Mouse (Mus musculus) stomach, postnatal 0 days (tissue): ENCODE results near the gene Asic3. TPM values are rescaled to one million over a fixed set of nuclear protein-coding genes. Genes with fewer than 3 reads are reported as not detected.
A peak's percentile ranks its signal among the peaks of the same experiment; 100 is the strongest.

Source experiments
- ATAC-seq: fragments of 200-750 bp; cut with Nextera tagmentation; 2 replicates; pipeline ENCODE4 v1.8.0; 2017; ENCODE audit not compliant: low FRiP score, low TSS enrichment
- DNase-seq: peaks from one replicate; pipeline ENCODE4 v3.0.0-alpha.2; 2016; ENCODE audit warnings: low spot score
- H3K27ac ChIP-seq: fragments of 300-500 bp; sonication (generic); replicated peaks from 2 replicates; pipeline ENCODE4 v1.5.1; 2014; ENCODE audit warnings: mild to moderate bottlenecking, control low read depth
- H3K27me3 ChIP-seq: fragments of 300-500 bp; sonication (generic); 2 replicates; pipeline ENCODE4 v1.6.1; 2014; ENCODE audit warnings: low read length; ENCODE audit not compliant: control insufficient read depth, insufficient read depth
- H3K36me3 ChIP-seq: fragments of 300-500 bp; sonication (generic); 2 replicates; pipeline ENCODE4 v1.6.1; 2014; ENCODE audit warnings: low read length, mixed read lengths; ENCODE audit not compliant: control insufficient read depth, insufficient read depth
- H3K4me1 ChIP-seq: fragments of 300-500 bp; sonication (generic); replicated peaks from 2 replicates; pipeline ENCODE4 v1.6.1; 2014; ENCODE audit warnings: antibody characterized with exemption; ENCODE audit not compliant: control insufficient read depth, insufficient read depth
- H3K4me2 ChIP-seq: fragments of 300-500 bp; sonication (generic); replicated peaks from 2 replicates; pipeline ENCODE4 v1.6.1; 2014; ENCODE audit warnings: low read depth, mild to moderate bottlenecking, control low read depth, moderate library complexity
- H3K4me3 ChIP-seq: fragments of 300-500 bp; sonication (generic); 2 replicates; pipeline ENCODE4 v1.5.1; 2014; ENCODE audit warnings: low read depth, low read length, control low read depth
- H3K9ac ChIP-seq: fragments of 300-500 bp; sonication (generic); 2 replicates; pipeline ENCODE4 v1.6.1; 2014; ENCODE audit warnings: mild to moderate bottlenecking, low read length, control low read depth, mixed read lengths
- H3K9me3 ChIP-seq: fragments of 300-500 bp; sonication (generic); 2 replicates; pipeline ENCODE4 v1.6.1; 2016; ENCODE audit warnings: low read length; ENCODE audit not compliant: control insufficient read depth
- CTCF ChIP-seq: IDR thresholded peaks from 2 replicates; pipeline ENCODE4 v1.5.1; 2016; ENCODE audit warnings: antibody characterized with exemption, low read depth, mild to moderate bottlenecking, moderate library complexity
- EP300 ChIP-seq: optimal IDR thresholded peaks from 2 replicates; pipeline ENCODE3; 2016; ENCODE audit warnings: antibody characterized with exemption
- WGBS: fragments of 180-500 bp; shearing (Covaris S2); extraction: QIAGEN DNeasy Blood & Tissue Kit; methylation state at CpG from one replicate; pipeline ENCODE4 v1.1.7; 2014; 5-methylcytosine and 5-hydroxymethylcytosine counted together
- polyA plus RNA-seq: library from polyadenylated mRNA; unstranded; fragments of >200 nt; fragmentation: Nextera tagmentation; extraction: Ambion mirVana; gene quantifications from 2 replicates; pipeline ENCODE4 v1.2.1, GENCODE M21; 2015

Gene Asic3
- polyA plus RNA-seq, 1 experiment from 2014 or later, result not detected

DNA sequence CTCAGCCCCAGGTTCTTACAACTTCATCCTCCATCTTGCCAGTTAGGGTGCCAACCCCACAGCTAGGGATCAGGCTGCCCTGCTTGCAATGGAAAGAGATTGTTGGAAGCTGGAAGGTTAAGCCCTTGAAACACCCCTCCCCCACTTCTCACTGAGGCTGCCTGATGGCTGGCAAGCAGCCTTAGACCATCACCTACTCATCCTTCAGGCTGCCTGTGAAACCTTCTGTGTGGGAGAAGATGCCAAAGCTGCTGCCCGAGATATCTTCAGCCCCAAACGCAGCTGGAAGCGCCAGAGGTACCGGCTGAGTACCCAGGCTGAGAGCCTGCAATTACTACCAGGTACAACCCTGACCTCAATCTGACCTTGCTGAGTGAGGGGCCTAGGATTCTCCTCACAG, 33.7 kb upstream of the Asic3 start:
- Histone ChIP-seq H3K36me3 (no peaks in the 10 kb centered on the region), H3K4me3 (no peak overlapping the region), H3K4me1 (0 out of 2 replicates have a peak, but pooled peaks cover 2% of the 10 kb centered on the region), H3K9me3 (no peaks in the 10 kb centered on the region), H3K9ac (no peak overlapping the region), H3K4me2 (no peak overlapping the region), H3K27me3 (no peaks in the 10 kb centered on the region), H3K27ac (no peak overlapping the region)
- no peak for DNase-seq
- TF ChIP-seq EP300 (no peak), CTCF (no peak)
- WGBS, result 70% methylated on average over 4 of the region's 4 CpGs
- no peak for ATAC-seq

DNA sequence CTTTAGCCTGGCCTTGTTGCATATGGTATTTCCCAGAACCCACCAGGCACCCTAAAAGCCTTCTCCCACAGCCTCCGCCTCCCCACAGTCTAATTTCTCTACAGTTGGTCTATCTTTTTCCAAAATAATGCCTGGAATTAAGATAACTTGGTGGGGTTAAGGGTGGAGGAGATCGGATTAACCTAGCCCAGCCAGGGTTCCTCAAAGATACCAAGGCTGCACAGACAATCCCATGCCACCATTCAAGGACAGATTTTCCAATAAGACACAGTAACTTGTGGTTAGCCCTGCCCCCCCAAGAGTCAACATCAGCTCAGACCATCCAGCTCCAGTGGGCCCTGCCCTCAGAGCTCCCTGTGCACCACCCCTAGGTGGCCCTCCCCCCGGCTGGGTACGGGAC, 32.7 kb upstream of the Asic3 start:
- no peaks in the 10 kb centered on the region for H3K27me3 ChIP-seq
- WGBS, result 89% methylated on average over 4 of the region's 4 CpGs

GRCm38 (mm10) chr5:24381486-24381885, 31.7 kb upstream of the Asic3 start:
- no peak overlapping the region for H3K9ac ChIP-seq
- 0 out of 2 replicates have a peak, but pooled peaks cover 2% of the 10 kb centered on the region for H3K4me1 ChIP-seq
- H3K36me3 ChIP-seq, result no peaks in the 10 kb centered on the region
- no peak overlapping the region for H3K27ac ChIP-seq
- H3K4me2 ChIP-seq, result no peak overlapping the region
- ATAC-seq (no peak), DNase-seq (no peak)
- no peak overlapping the region for H3K4me3 ChIP-seq
- no peak for TF ChIP-seq CTCF
- no peak for TF ChIP-seq EP300
- H3K9me3 ChIP-seq, result no peaks in the 10 kb centered on the region
- WGBS, result 69% methylated on average over 6 of the region's 6 CpGs
- H3K27me3 ChIP-seq, result no peaks in the 10 kb centered on the region

More for the DNA sequence above, 32.7 kb upstream of the Asic3 start:
- H3K27ac ChIP-seq, result no peak overlapping the region
- 0 out of 2 replicates have a peak, but pooled peaks cover 2% of the 10 kb centered on the region for H3K4me1 ChIP-seq
- DNase-seq, result no peak
- no peak overlapping the region for H3K9ac ChIP-seq
- no peak for TF ChIP-seq EP300
- no peaks in the 10 kb centered on the region for H3K9me3 ChIP-seq
- H3K4me2 ChIP-seq, result no peak overlapping the region
- no peaks in the 10 kb centered on the region for H3K36me3 ChIP-seq
- ATAC-seq, result no peak
- H3K4me3 ChIP-seq, result no peak overlapping the region

DNA sequence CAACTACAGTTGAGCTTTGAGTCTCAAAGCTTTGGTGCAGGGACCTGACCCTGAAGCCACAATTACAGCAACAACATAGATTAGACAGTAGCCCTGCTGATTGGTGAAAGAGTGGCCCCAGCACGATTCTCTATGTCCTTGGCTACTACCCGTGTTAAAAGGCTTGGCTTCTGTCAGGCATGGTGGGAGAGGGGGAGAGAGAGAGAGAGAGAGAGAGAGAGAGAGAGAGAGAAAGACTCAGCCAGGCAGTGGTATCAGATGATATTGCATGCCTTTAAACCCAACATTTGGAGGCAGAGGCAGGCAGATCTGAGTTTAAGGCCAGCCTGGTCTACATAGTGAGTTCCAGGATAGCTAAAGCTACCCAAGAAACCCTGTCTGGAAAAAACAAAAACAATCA, 31.2 kb upstream of the Asic3 start:
- no peaks in the 10 kb centered on the region for H3K36me3 ChIP-seq
- no peak overlapping the region for H3K27ac ChIP-seq
- no peak overlapping the region for H3K4me3 ChIP-seq
- DNase-seq (no peak), ATAC-seq (no peak)
- 0 out of 2 replicates have a peak, but pooled peaks cover 2% of the 10 kb centered on the region for H3K4me1 ChIP-seq
- no peak for TF ChIP-seq EP300
- WGBS, result 84% methylated on average over 2 of the region's 2 CpGs
- H3K9me3 ChIP-seq, result no peaks in the 10 kb centered on the region
- H3K27me3 ChIP-seq, result no peaks in the 10 kb centered on the region
- no peak overlapping the region for H3K9ac ChIP-seq
- no peak overlapping the region for H3K4me2 ChIP-seq

GRCm38 (mm10) chr5:24383026-24383859, 29.9 kb upstream of the Asic3 start:
- WGBS, result 2% methylated on average over 34 of the region's 34 CpGs
- Histone ChIP-seq H3K27ac (peak overlapping the region; percentile 24), H3K27me3 (no peaks in the 10 kb centered on the region; the same call in 1 of the 2 replicates), H3K36me3 (no peaks in the 10 kb centered on the region), H3K4me1 (0 out of 2 replicates have a peak, but pooled peaks cover 5% of the 10 kb centered on the region), H3K4me3 (peak overlapping the region; percentile 32), H3K9me3 (no peaks in the 10 kb centered on the region), H3K4me2 (peak overlapping the region; percentile 59), H3K9ac (peak overlapping the region; percentile 38; the same call in 1 of the 2 replicates)
- ATAC-seq (peak; percentile 90), DNase-seq (peak; percentile 94)
- no peak for TF ChIP-seq EP300
- peak; percentile 74 for TF ChIP-seq CTCF

GRCm38 (mm10) chr5:24384407-24384806, 28.8 kb upstream of the Asic3 start:
- Histone ChIP-seq H3K4me1 (0 out of 2 replicates have a peak, but pooled peaks cover 5% of the 10 kb centered on the region), H3K36me3 (no peaks in the 10 kb centered on the region), H3K9ac (no peak overlapping the region), H3K4me3 (no peak overlapping the region), H3K27ac (peak overlapping the region; percentile 24; the same call in 1 of the 2 replicates), H3K9me3 (no peaks in the 10 kb centered on the region), H3K4me2 (no peak overlapping the region), H3K27me3 (no peaks in the 10 kb centered on the region; the same call in 1 of the 2 replicates)
- ATAC-seq, result no peak
- WGBS, result 59% methylated on average over 6 of the region's 6 CpGs
- DNase-seq, result no peak
- TF ChIP-seq CTCF, result no peak
- TF ChIP-seq EP300, result no peak
